Mouse (Mus musculus): Measurements from ENCODE around the gene Trex1. TPM values are rescaled to one million over a fixed set of nuclear protein-coding genes. Genes with fewer than 3 reads are reported as not detected.

The Trex1 gene
- polyA plus RNA-seq, 1 experiment: 10.0 TPM

- Histone ChIP-seq H3K4me2 (ENCODE audit: low read depth) (no peak overlapping the region), H3K36me3 (ENCODE audit: control insufficient read depth, insufficient read depth) (no peaks in the 10 kb centered on the region), H3K79me2 (ENCODE audit: control insufficient read depth, insufficient read depth) (no peaks in the 10 kb centered on the region), H3K27me3 (ENCODE audit: control insufficient read depth, insufficient read depth, insufficient read length) (no peaks in the 10 kb centered on the region), H3K4me3 (no peak overlapping the region), H3ac (ENCODE audit: control insufficient read depth, insufficient read length) (no peak overlapping the region)
- TF ChIP-seq E2F4 (IDR thresholded peaks at IDR 0.05; ENCODE audit: insufficient read depth): no peak
- TF ChIP-seq SRF (IDR thresholded peaks at IDR 0.05; ENCODE audit: control insufficient read depth, insufficient read length, low read depth): no peak
- TF ChIP-seq CEBPB (IDR thresholded peaks at IDR 0.05; ENCODE audit: insufficient read depth, poor library complexity, severe bottlenecking): no peak
- TF ChIP-seq MYOD1 (IDR thresholded peaks at IDR 0.05; ENCODE audit: control insufficient read depth in 1 of 3, insufficient read length in 2 of 3, low read depth in 2 of 3): no peak
Observed at GRCm38 (mm10) chr9:109104083-109104482, 44.5 kb upstream of the Trex1 start.

GRCm38 (mm10) chr9:109103250-109103649 lies 43.7 kb upstream of the Trex1 start:
- H3ac ChIP-seq (ENCODE audit: control insufficient read depth, insufficient read length): no peak overlapping the region
- H3K4me2 ChIP-seq (ENCODE audit: low read depth): no peak overlapping the region
- no peaks in the 10 kb centered on the region for H3K27me3 ChIP-seq (ENCODE audit: control insufficient read depth, insufficient read depth, insufficient read length)
- H3K79me2 ChIP-seq (ENCODE audit: control insufficient read depth, insufficient read depth): no peaks in the 10 kb centered on the region
- H3K36me3 ChIP-seq (ENCODE audit: control insufficient read depth, insufficient read depth): no peaks in the 10 kb centered on the region
- TF ChIP-seq REST (IDR thresholded peaks at IDR 0.05; ENCODE audit: insufficient read depth, insufficient read length): no peak
- no peak overlapping the region for H3K4me3 ChIP-seq

GRCm38 (mm10) chr9:109102541-109102940 lies 43.0 kb upstream of the Trex1 start:
- Histone ChIP-seq H3K4me2 (ENCODE audit: low read depth) (no peak overlapping the region), H3K36me3 (ENCODE audit: control insufficient read depth, insufficient read depth) (no peaks in the 10 kb centered on the region), H3ac (ENCODE audit: control insufficient read depth, insufficient read length) (no peak overlapping the region), H3K79me2 (ENCODE audit: control insufficient read depth, insufficient read depth) (no peaks in the 10 kb centered on the region), H3K4me3 (no peak overlapping the region), H3K27me3 (ENCODE audit: control insufficient read depth, insufficient read depth, insufficient read length) (no peaks in the 10 kb centered on the region)
- TF ChIP-seq USF1 (IDR thresholded peaks at IDR 0.05; ENCODE audit: low read depth) (no peak), POLR2A (IDR thresholded peaks at IDR 0.05; ENCODE audit: insufficient read length, low read depth) (no peak), CEBPB (IDR thresholded peaks at IDR 0.05; ENCODE audit: insufficient read depth, poor library complexity, severe bottlenecking) (no peak), MYOD1 (IDR thresholded peaks at IDR 0.05; ENCODE audit: control insufficient read depth in 1 of 3, insufficient read length in 2 of 3, low read depth in 2 of 3) (no peak), MAX (IDR thresholded peaks at IDR 0.05; ENCODE audit: low read depth) (no peak), MYOG (IDR thresholded peaks at IDR 0.05; ENCODE audit: control insufficient read depth in 1 of 3, insufficient read depth in 1 of 3, insufficient read length in 2 of 3, low read depth in 2 of 3) (no peak), TCF3 (IDR thresholded peaks at IDR 0.05; ENCODE audit: insufficient read length, low read depth) (no peak), E2F4 (IDR thresholded peaks at IDR 0.05; ENCODE audit: insufficient read depth) (no peak), SRF (IDR thresholded peaks at IDR 0.05; ENCODE audit: control insufficient read depth, insufficient read length, low read depth) (no peak), TCF12 (IDR thresholded peaks at IDR 0.05; ENCODE audit: insufficient read depth, poor library complexity, severe bottlenecking) (no peak), REST (IDR thresholded peaks at IDR 0.05; ENCODE audit: insufficient read depth, insufficient read length) (no peak), POLR2AphosphoS2 (IDR thresholded peaks at IDR 0.05; ENCODE audit: insufficient read length, low read depth) (no peak)

- TF ChIP-seq USF1 (IDR thresholded peaks at IDR 0.05; ENCODE audit: low read depth) (no peak), TCF3 (IDR thresholded peaks at IDR 0.05; ENCODE audit: insufficient read length, low read depth) (no peak), E2F4 (IDR thresholded peaks at IDR 0.05; ENCODE audit: insufficient read depth) (no peak), SRF (IDR thresholded peaks at IDR 0.05; ENCODE audit: control insufficient read depth, insufficient read length, low read depth) (no peak), MYOD1 (IDR thresholded peaks at IDR 0.05; ENCODE audit: control insufficient read depth in 1 of 3, insufficient read length in 2 of 3, low read depth in 2 of 3) (no peak), TCF12 (IDR thresholded peaks at IDR 0.05; ENCODE audit: insufficient read depth, poor library complexity, severe bottlenecking) (no peak), REST (IDR thresholded peaks at IDR 0.05; ENCODE audit: insufficient read depth, insufficient read length) (no peak), MAX (IDR thresholded peaks at IDR 0.05; ENCODE audit: low read depth) (no peak), POLR2AphosphoS2 (IDR thresholded peaks at IDR 0.05; ENCODE audit: insufficient read length, low read depth) (no peak), CEBPB (IDR thresholded peaks at IDR 0.05; ENCODE audit: insufficient read depth, poor library complexity, severe bottlenecking) (no peak), POLR2A (IDR thresholded peaks at IDR 0.05; ENCODE audit: insufficient read length, low read depth) (no peak), MYOG (IDR thresholded peaks at IDR 0.05; ENCODE audit: control insufficient read depth in 1 of 3, insufficient read depth in 1 of 3, insufficient read length in 2 of 3, low read depth in 2 of 3) (no peak)
- H3K36me3 ChIP-seq (ENCODE audit: control insufficient read depth, insufficient read depth): no peaks in the 10 kb centered on the region
- no peak overlapping the region for H3K4me2 ChIP-seq (ENCODE audit: low read depth)
- H3K4me3 ChIP-seq: no peak overlapping the region
- H3ac ChIP-seq (ENCODE audit: control insufficient read depth, insufficient read length): no peak overlapping the region
- no peaks in the 10 kb centered on the region for H3K27me3 ChIP-seq (ENCODE audit: control insufficient read depth, insufficient read depth, insufficient read length)
- H3K79me2 ChIP-seq (ENCODE audit: control insufficient read depth, insufficient read depth): no peaks in the 10 kb centered on the region
Observed at GRCm38 (mm10) chr9:109101933-109102445, 42.5 kb upstream of the Trex1 start.

- H3K79me2 ChIP-seq (ENCODE audit: control insufficient read depth, insufficient read depth): no peaks in the 10 kb centered on the region
- no peaks in the 10 kb centered on the region for H3K27me3 ChIP-seq (ENCODE audit: control insufficient read depth, insufficient read depth, insufficient read length)
- no peak overlapping the region for H3K4me2 ChIP-seq (ENCODE audit: low read depth)
- TF ChIP-seq CEBPB (IDR thresholded peaks at IDR 0.05; ENCODE audit: insufficient read depth, poor library complexity, severe bottlenecking) (no peak), E2F4 (IDR thresholded peaks at IDR 0.05; ENCODE audit: insufficient read depth) (no peak), POLR2AphosphoS2 (IDR thresholded peaks at IDR 0.05; ENCODE audit: insufficient read length, low read depth) (no peak), MYOD1 (IDR thresholded peaks at IDR 0.05; ENCODE audit: control insufficient read depth in 1 of 3, insufficient read length in 2 of 3, low read depth in 2 of 3) (no peak), MYOG (IDR thresholded peaks at IDR 0.05; ENCODE audit: control insufficient read depth in 1 of 3, insufficient read depth in 1 of 3, insufficient read length in 2 of 3, low read depth in 2 of 3) (no peak), POLR2A (IDR thresholded peaks at IDR 0.05; ENCODE audit: insufficient read length, low read depth) (no peak), SRF (IDR thresholded peaks at IDR 0.05; ENCODE audit: control insufficient read depth, insufficient read length, low read depth) (no peak)
- no peak overlapping the region for H3ac ChIP-seq (ENCODE audit: control insufficient read depth, insufficient read length)
- H3K36me3 ChIP-seq (ENCODE audit: control insufficient read depth, insufficient read depth): no peaks in the 10 kb centered on the region
- no peak overlapping the region for H3K4me3 ChIP-seq
Observed at GRCm38 (mm10) chr9:109100307-109100928, 40.9 kb upstream of the Trex1 start.

Measured in myocyte (in vitro differentiated cells).